Comparison of ENCODE assay signal across 28 mouse cellular contexts in genomic region chr7:109790818-109791217, GRCm38 (mm10). TPM values are rescaled to one million over a fixed set of nuclear protein-coding genes. Genes with fewer than 3 reads are reported as not detected.
"Had no signal": no experiment of that assay in that cellular context is flagged by ENCODE, and none has a peak within 500 bp of the region (broad histone marks: within the 10 kb centered on the region; RNA-seq: fewer than 3 reads in every experiment).

No protein-coding gene starts in this region.

- H3K9me3 ChIP-seq: heart, embryonic 10.5 days; heart, embryonic 12.5 days; hindbrain, embryonic 10.5 days; hindbrain, embryonic 12.5 days; intestine, embryonic 15.5 days; limb, embryonic 10.5 days; limb, embryonic 12.5 days; liver, embryonic 13.5 days had no signal

- H3K4me1 ChIP-seq: hindbrain, embryonic 10.5 days; hindbrain, embryonic 12.5 days; intestine, embryonic 15.5 days; limb, embryonic 10.5 days; limb, embryonic 12.5 days had no signal

- H3K4me3 ChIP-seq: gastrocnemius, adult 2 months; heart, embryonic 10.5 days; heart, embryonic 12.5 days; hindbrain, embryonic 10.5 days; hindbrain, embryonic 12.5 days; intestine, embryonic 15.5 days; layer of hippocampus, adult 2 months; left cerebral cortex, adult 2 months; limb, embryonic 10.5 days; limb, embryonic 12.5 days; liver, embryonic 13.5 days had no signal

- H3K27ac ChIP-seq: gastrocnemius, adult 2 months; heart, embryonic 10.5 days; hindbrain, embryonic 10.5 days; hindbrain, embryonic 12.5 days; hindbrain, embryonic 14.5 days; intestine, embryonic 15.5 days; layer of hippocampus, adult 2 months; left cerebral cortex, adult 2 months; limb, embryonic 10.5 days; limb, embryonic 12.5 days; liver, embryonic 13.5 days had no signal

- DNase-seq: gastrocnemius, adult 2 months; gastrocnemius, postnatal 10 days; gastrocnemius, postnatal 25 days; heart, adult 18-20 months; heart, postnatal 10 days; heart, postnatal 4 days; kidney, postnatal 10 days; kidney, postnatal 25 days; kidney, postnatal 4 days; liver; liver, embryonic 13.5 days had no signal

- H3K4me2 ChIP-seq: heart, embryonic 12.5 days; hindbrain, embryonic 12.5 days; hindbrain, embryonic 14.5 days; intestine, embryonic 15.5 days; limb, embryonic 12.5 days; liver, embryonic 11.5 days; liver, embryonic 13.5 days had no signal

- ATAC-seq: hindbrain, embryonic 16.5 days; inflammation-experienced regulatory T-cells, adult 6 months; intestine, embryonic 15.5 days; intestine, postnatal 0 days had no signal

- H3K9ac ChIP-seq: heart, embryonic 12.5 days; hindbrain, embryonic 12.5 days; hindbrain, embryonic 14.5 days; intestine, embryonic 15.5 days; limb, embryonic 12.5 days; liver, embryonic 13.5 days had no signal

- H3K36me3 ChIP-seq: heart, embryonic 10.5 days; heart, embryonic 12.5 days; hindbrain, embryonic 10.5 days; hindbrain, embryonic 12.5 days; intestine, embryonic 15.5 days; limb, embryonic 10.5 days; limb, embryonic 12.5 days; liver, embryonic 13.5 days had no signal

- H3K27me3 ChIP-seq: heart, embryonic 12.5 days; hindbrain, embryonic 12.5 days; intestine, embryonic 15.5 days; liver, embryonic 13.5 days had no signal

RNA-seq across cellular contexts. Expression of gene Ascl3, which starts 59.3 kb away (rescaled TPM):
- polyA plus RNA-seq: heart, embryonic 10.5 days; heart, embryonic 12.5 days; heart, embryonic 14.5 days; heart, embryonic 16.5 days; hindbrain, embryonic 12.5 days; hindbrain, embryonic 14.5 days; intestine, embryonic 15.5 days; limb, embryonic 12.5 days; limb, embryonic 14.5 days; liver, embryonic 11.5 days; liver, embryonic 13.5 days had no signal
